Mouse (Mus musculus): ENCODE results near the gene Rbms3.
A peak's percentile ranks its signal among the peaks of the same experiment; 100 is the strongest.

Gene Rbms3

DNA sequence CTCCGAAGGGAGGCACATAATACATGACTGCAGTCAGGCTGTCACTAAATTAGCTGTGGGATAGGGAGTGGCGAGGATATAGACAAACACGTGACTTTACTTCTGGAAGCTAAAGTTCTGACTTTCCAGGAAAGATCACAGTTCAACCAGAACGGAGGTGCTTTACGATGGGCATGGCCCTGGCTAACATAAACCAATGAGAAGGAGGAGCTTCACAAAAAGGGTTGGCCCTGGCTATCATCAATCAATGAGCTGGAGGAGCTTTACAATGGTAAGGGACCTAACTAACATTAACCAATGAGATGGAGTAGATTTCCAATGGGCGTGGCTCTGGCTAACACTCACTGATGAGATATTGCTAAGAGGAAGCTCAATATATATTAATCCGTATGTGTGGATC lies 457.2 kb downstream of the Rbms3 start:
- no peak for DNase-seq

DNA sequence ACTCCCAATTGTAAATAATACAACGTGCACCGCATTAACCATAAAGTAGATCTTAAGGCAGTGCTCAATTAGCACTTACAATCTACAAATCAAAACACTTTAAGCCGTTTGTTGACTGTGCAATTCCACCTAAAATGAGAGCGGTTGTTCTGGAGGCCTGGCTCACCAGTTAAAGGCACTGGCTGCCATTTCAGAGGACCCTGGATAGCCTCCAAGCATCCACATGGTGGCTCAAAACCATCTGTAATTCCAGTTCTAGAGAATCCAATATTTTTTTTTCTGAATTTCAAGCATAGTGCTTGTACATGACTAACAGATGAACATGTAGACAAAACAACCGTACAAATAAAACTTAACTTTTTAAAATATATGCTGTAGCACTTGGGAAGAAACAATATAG lies 460.5 kb downstream of the Rbms3 start:
- no peak for DNase-seq

DNA sequence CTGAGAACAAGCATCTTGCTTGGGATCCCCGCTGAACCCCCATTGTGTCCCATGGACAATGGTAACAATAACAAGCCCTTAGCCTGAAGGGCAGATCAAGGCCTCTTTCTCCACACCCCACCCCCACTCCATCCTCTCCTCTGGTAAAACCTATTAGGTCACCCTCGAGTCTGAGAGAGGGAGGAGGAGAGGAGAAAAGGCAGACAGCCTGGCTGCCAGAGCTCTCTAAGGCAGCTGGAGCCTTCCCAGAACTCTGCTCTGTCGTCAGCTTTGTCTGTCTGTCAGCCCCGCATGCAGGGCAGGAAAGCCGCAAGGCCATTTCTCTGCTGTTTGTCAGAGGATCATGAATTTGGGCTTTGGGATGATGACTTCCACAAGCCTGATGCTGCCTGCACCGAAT lies 466.6 kb downstream of the Rbms3 start:
- no peak for DNase-seq

DNA sequence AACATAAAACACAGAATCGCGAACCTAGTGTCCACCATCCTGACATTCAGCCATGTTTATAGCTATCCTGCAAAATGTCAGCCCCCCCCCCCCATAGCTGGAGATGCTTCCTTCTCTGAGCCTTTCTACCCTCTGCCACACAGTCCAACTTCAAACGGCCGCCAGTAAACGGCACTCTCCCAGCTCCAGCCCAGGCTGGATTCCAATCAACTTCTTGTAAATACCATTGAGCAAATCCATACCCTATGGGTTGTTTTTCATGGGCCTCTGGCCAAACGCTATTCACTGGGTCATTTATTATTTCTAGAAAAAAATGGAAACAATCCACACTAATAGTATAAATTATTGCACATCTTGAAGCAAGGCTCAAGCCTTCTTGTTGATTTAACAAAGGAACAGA lies 468.6 kb downstream of the Rbms3 start:
- DNase-seq = no peak

DNA sequence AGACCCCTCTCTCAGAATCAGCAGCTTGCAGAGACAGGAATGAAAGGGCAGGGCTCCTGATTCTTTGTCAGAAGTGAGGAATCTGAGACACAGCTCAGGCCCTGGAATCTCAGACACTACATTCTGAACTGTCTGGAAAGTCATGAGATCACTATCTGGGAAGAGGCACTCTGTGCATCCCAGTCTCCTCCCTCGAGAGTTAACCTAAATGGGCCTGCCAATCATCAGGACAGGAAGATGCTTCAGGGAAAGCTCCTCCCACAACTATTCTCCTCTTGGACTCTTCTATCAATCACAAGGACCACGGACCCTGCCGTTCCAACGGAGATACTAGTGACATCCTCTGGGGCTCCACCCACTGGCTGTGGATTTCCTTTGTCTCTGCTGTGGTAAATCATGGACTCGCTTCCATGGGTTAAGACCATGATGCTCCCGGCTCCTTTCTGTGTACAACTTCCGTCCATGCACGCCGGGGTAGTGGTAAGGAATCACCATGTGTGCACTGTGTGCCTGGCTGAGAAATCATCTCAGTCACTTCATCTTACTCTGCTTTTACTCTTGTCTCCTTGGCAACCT lies 473.3 kb downstream of the Rbms3 start:
- DNase-seq = no peak

DNA sequence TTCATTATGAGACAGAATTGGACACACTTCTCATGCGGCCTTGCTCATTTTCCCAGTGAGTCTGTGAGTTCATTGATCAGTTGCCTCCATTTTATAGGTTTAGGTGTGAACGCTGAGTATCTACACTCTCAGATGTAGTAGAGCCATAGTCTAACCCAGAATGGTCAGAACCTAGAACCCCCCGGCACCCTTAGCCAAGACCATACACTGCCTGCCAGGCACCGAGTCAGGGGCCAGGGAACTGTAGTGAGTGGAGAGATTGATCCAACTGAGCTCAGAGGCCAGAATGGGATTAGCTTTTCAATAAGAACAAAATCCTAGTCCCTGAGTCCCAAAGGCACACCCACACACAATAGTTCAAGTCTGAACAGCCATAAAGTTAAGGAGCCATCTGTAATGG lies 475.1 kb downstream of the Rbms3 start:
- no peak for DNase-seq

DNA sequence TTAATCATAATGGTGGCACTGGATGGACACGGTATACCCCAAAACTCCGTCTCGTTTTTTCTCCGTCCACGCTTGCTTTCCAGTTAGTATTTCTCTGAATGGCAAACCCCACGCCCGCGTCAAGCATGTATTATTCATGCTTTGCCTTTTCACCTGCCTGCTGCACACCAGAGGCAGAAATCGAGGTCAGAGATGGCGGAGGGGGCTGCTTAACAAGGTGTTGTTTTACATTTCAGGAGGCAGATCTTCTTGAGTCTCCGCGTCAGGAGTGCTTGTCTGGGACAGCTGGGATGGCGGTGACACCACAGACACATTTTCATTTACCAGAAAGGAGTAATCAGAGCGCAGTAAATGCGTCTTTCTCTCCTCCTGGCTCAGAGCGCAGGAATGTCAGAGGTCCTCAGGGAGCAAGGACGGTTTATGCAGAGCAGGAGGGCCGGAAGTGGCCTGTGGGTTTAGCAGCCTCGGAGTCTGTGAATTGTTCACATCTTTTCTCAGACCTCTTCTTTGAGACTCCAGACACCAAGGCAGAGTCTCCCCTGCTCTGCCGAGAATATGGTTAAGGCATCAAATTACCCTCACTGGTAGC lies 475.9 kb downstream of the Rbms3 start:
- no peak for DNase-seq

DNA sequence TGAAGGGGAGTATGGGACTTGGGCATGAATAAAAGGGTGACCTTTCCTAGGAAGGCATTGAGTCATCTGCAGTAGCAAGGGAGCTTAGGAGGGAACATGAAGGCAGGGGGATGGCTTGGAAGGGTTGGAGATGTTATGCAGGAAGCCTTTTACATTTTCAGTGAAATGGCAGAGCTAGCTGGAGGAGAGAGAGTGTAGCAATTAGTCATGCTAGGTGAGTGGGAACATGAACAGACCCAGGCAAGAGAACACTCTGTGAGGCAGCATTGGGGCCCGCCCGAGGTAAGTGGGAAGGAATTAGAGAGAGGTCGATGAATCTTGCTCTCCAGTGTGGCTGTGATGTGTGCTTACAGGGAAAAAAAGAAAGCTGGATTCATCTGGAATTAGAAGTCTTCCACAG lies 477.8 kb downstream of the Rbms3 start:
- DNase-seq = no peak

DNA sequence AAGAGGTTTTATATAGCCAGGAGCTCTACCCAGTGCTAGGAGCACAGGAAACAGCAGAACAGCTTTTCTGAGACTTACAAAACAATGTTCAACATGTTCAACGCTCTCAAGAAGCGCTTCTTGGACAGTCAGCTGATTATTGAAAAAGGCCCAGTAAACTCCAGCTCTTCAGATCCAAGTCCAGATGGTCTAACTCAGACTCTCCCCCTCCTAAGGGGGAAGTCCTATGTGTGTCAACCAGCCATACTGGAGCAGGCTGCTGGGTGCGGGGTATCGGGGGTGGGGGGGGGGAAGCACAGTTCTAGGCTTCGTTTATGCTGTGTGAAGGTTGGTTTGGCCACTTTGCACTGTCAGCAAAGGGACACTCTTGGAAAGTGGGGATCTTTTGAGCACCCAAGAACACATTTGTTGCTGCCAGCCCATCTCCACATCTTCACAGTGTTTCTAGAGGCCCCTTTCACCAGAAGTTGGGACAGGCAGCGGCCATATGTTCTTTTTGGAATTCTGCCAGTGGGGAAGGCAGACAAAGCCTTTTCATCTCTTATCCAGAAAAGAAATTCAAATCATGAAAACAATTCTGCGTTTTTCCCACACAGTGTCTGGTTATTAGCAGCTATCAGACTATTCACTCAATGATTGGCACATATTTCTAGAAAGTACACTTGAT lies 485.5 kb downstream of the Rbms3 start:
- peak in 1 of 2 experiments; percentile 7 for DNase-seq

DNA sequence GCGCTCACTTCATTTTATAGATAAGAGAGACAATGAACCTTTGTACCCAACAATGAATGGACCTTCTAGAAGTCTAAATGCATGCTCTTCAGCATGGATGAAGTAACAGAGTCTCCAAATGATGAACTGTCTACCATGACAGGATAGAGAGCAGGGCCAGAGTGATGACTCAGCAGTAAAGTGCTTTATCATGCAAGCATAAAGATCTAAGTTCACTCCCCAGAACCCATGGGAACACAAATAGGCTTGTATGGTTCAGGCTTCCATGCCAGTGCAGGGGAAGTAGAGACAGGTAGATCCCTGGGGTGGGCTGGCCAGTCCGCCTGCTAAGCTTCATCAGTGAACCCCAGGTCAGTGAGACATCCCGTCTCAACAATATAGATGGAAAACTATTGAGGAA lies 489.7 kb downstream of the Rbms3 start:
- no peak for DNase-seq

DNA sequence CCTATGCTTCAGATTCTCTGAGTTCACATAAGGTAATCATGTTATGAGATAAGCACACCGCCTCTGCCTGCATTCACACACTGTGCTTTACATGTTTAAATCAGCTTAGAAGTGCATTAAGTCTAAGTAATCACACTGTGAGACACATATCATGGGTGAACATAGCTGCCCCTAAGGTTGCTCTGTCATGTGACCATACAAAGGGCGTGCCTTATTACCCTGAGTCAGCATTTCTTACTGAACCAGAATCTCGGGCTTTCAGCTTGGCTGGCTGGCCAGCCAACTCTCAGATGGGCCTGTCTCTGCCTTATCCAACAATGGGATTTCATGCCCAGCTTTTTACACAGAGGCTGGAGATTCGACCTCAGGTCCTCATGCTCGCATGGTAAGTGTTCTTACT lies 493.3 kb downstream of the Rbms3 start:
- DNase-seq = no peak

DNA sequence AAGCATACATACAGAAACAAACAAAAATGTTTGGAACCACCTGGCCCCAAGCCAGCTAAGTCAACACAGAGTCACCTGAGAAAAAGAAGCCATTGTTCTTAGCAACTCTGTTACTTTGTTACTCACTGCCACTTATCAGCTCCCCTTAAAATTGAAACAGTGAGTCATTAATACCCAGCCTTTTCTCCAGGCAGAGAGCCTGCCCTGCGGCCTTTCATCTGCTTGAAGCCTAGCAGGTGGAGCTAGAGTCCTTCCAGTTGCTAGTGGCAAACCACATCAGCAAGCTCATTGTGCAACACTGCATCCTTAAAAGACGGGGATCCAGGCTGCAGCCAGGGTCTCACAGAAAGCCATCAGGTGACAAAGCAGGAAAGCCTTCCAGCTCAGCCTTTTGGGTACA lies 495.7 kb downstream of the Rbms3 start:
- no peak for DNase-seq

DNA sequence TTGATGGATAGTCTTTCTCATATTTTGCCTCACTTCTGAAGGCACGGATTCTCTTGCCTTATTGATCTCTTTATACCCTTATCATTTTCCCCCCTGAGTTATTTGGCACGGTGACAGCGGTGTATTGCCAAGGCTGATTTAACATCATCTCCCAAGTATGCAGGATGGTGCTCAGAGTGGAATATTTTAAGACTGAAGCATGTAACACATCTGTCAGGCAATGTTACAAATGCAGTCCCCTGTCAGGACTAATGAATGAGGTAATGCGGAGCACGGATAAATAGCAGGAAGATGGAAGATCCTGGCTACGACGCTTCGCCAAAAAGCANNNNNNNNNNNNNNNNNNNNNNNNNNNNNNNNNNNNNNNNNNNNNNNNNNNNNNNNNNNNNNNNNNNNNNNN lies 502.9 kb downstream of the Rbms3 start:
- DNase-seq = no peak

DNA sequence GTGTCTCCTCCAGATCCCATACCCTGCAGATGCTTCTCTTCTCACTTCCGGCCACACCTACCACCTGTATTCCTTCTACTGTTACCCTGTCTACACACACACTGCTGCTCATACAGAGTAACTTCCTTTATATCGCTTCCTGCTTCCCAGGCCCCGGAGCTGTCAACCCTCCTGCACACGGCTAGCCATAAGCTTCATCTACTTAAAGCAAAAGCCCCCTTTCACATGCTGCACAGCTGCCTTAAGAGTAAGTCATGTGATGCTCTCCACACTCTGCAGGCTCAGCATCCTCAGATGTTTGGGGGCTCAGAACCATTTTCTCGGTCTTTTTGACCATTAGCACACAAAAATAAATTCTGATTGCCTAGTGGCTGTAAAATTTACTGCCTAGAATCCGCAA lies 503.9 kb downstream of the Rbms3 start:
- DNase-seq = no peak

DNA sequence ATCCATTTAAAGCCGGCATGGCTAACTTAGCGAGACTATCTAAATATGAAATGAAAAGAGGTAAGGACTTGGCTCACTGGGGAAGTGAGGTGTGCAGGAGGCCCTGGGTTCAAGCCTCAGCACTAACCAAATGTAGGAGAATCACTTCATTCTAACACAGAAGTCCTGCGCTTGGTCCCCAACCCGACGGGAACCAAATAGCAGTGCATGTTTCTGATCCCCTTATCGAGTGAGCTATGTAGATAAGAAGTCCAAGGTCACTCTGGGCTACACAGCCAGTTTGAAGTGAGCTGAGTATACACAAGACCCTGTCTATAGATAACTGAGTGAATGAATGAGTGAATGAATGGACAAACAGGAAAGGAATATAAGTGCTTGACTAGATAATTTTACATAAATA lies 508.1 kb downstream of the Rbms3 start:
- no peak for DNase-seq

DNA sequence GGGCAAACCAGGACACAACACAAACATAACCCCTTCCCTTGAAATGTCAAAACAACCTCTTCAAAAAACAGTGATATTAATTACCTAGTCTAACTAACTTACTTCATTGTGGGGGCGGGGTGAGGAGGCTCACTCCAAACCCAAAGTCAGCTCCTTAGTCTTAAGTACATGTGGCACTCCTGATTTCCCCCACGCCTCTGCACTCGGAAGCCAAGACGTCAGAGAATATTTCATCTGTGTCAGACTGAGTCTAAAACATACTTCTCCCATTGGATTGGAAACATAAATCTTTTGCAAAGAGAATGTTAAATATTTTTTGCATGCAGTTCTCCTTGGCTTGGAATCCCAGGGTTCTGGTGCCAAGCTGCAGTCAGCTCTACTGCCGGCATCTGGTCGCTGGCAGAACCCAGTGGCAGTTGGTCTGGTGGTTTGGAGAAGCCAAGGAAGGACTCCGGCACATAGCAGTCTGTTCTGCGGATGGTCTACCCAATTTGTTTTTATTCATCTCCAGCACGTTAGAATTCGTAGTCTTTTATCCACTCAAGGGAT lies 512.5 kb downstream of the Rbms3 start:
- no peak for DNase-seq

DNA sequence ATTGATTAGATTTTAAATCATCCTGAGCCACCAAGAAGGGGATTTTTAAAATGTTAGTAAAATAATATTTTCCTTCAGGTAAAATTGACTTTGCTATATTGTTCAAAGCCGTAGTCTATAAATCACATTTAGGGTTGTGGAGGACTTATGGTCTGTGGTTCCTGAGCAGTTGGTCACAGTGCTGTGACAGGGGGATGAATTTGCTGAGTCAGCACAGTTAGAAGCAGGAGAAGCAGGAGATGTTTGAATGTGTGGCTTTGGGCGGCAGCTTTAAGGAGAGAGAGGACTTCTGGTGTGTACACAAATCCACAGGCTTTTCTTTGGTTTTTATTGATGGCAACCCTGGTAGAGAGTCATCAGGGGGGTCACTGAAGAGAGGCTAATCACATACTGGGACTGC lies 514.1 kb downstream of the Rbms3 start:
- no peak for DNase-seq

DNA sequence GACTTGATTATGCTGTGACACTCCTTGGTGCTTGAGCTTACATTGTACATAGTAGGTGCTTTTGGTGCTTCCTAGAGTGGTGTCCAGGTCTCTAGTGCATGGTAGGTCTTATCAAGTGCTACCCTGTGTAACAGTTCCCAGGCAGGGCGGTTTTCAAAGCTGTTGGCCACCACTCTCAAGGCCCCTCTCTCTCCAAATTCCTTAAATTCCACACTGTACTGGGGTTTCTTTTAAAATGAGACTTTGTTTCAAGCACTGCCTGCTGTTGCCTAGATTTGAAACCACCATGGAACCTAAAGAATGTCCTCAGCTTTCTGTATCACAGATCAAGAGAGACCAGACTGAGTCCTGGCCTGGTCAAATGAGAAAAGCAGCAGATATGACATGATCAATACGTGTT lies 516.1 kb downstream of the Rbms3 start:
- no peak for DNase-seq

DNA sequence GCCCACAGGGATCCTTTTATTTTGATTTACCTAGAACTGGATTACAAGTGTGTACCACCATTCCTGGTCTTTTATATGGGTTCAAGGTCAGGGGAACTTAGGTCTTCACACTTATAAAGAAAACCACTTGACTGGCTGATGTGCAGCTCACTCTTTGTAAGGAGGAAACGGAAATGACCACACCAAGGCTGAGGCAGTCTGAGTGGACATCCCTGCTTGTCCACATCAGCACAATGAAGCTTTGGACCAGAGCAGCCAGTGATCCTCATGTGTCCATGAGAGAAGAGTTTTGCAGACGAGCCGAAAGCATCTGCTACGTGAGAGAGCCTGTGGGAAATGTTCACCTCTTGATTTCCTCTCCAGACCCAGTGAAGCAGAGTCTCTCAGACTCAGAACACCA lies 521.8 kb downstream of the Rbms3 start:
- no peak for DNase-seq

DNA sequence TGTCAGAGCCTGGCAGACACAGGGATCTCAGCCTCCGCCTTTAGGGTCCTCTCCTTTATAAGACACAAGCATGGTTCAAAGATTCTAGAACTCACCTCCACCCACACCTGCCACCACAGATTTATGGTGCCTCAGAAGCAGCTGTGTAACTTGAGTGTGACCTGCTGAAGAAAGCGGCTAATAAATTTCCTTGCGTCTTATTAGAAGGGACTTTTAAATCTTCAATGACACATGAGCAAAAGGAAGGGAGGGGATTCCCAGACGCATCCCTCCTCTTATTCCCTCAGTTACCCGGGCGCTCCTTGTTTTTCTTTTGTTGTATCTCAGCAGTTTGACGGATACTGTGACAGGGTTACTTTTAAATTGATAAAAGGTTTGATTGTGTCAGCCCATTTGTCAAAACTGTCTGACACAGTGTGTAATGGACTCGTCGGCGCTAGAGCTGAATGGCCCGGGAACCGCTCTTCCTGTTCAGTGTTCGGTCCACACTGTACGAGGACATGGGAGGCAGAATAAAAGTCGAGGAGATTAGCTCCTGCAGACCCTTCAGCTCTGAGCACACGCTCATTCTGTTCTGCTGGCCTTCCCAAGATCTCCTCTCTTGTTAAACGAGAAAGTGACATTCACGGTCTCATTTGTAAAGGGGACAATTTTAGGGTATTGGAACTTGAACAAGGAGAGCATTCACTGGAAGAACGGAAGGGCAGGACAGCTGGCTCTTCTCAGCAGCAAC lies 527.3 kb downstream of the Rbms3 start:
- no peak for DNase-seq

DNA sequence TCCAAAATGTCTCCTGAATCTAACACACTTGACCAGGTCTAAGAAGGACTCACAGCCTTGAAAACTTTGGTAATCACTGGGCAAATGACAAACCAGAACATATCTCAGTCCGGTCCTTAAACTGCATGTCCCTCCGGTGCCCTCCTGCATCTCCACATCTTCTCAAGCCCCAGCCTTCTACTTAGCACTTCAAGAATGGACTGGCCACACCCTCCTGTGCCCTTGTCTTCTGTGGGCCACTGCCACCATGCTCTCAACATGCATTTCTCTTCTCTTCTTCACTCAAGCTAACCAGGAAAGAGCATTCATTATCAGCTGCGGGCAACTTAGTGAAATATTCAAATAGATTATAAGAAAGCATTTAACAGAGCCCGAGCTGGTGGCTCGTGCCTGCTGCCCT lies 529.5 kb downstream of the Rbms3 start:
- DNase-seq = no peak

DNA sequence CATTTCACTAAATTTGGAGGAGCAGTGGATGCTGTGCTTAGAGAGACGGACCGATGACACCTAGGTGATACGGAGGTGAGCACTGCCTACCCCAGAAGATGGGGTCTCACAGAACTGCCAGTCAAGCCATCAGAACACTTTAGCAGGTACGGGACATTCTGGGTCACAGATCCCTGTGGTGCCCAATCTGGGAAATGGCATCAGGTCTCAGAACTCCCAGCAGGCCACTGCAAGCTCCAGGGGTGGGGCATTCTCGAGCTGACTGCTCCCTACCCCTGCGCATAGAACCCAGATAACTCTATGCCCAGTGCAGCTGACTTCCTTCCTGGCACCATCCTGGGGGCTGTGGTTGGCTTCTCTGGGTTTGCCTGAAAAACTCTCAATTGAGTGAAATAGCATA lies 536.2 kb downstream of the Rbms3 start:
- no peak for DNase-seq

DNA sequence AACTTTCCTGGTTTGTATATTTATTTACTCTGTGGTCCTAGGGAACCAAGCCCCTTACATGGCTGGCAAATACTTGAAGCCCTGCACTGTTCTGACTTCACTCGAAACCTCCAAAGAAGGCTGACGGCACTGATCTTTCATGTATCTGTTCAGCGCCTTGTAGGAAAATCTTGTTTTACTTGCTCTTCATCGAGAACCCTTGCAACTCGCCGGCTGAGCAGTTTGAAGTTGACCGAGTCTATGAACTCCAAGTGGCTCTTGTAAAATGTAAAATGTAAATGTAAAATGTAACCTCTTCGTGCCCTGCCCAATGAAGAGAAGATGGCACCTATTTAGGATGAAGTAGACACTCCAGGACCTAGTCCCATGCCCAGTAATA lies 537.5 kb downstream of the Rbms3 start:
- no peak for DNase-seq
